Mouse (Mus musculus) WW6 (cell line): ENCODE measurements at regions not wholly inside any gene's neighbourhood (a gene's known extent, or its start where the extent isn't known, plus 50 kb on each side); places are given as distances from the start of the nearest gene placed in this dataset.

ENCODE experiments used
- DNase-seq: peaks from one replicate; pipeline ENCODE4 v3.0.0-alpha.2; 2013; ENCODE audit warnings: low read depth, low spot score

DNA sequence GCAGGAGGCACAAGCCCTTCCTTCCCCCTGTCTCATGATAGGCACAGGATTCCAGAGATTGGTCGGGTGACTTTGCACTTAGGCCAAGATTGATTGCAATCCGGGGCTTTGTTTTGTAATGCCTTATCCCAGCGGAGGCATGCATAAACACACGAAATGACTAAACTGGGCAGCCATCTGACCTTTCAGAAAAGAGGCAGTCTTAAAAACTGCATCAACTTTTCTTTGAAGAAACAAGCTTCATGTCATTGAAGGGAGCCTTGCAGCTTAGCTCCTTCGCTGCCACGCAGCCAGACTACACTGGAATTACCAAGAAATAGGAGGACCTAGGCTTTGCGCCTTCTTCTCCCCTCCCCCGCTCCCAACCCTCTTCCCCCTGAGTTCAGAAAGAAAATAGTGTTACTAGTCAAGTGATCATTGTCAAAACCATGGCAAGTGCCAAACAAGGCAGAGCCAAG, 67.7 kb upstream of the BC052040 start:
- no peak for DNase-seq

DNA sequence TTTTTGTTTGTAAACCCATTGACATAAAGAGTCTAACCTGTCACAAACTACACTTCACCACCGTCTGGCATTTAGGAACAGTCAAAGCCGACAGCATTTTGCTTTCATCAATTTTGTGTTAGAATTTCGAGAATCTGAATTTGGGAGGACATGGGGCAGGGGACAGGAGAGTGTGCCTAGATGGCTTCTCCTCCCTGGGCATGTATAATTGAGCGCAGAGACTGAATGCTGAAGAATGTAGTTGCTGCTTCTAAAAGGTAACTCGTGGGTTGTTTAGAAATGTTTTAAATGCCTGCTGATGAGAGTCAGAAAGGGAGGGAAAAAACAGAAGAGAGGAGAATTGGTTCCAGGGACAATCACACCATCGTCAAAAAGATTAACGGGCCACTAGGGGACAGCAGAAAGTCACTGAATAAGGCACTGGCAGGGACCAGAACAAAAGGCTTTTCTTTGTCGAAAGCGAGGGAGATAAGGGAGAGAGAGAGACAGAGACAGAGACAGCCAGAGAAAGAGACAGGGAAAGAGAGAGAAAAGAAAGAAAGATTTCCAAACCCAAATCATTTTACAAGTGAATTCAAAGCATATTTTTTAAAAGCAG, 66.6 kb upstream of the BC052040 start:
- DNase-seq = no peak

DNA sequence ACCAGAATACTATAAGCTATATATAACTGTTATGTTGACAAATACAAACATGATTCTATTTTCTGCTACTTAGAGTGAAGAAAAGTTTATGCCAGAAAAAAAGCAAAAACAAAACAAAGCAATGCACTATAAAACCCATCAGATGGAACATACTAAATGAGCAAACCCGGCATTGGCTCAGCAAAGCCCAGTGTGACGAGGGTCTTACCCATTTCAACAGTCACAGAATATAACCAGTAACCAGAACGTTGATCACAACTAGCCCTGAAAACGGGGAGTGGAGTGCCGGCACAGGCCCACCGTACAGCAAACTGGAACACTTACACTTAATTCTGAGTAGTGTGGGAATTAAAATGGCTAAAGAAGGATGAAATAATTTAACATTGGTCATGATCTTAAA, 66.0 kb upstream of the BC052040 start:
- DNase-seq = no peak

DNA sequence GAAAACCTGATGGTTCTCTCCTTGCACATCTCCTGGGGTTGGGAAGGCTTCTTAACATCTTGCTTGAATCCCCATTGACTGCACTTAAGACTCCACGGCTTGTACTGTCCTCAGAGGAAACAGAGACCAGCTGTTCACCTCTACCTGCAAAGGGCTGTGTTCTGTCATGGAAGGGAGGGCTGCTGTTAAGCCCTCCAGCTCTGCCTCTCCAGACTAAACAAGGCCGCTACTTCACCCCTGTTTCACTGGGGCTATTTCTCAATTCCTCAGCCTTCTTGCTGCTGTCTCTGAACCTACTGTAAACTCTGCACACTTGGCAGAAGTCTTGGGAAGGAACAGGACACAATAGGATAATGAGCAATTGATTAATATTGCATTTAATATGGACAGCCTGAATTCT, 64.7 kb upstream of the BC052040 start:
- no peak for DNase-seq

DNA sequence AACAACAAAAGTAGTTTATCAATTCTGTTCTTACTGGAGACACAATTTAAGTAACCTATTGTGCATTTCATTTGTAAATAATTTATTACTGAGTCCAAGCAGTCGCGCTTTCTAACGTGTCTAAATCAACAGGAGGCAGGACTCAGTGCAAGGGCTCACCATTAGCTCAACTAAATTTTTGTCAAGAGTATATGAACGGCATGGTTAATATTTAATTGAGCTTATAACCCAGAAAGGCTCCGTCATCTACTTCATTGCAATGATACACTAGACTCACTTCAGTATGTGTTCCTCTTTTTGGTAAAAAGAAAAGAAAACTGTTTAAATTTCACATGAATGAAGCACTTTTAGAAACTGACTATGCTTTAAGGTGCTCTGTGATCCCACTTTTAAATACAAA, 61.5 kb upstream of the BC052040 start:
- no peak for DNase-seq

DNA sequence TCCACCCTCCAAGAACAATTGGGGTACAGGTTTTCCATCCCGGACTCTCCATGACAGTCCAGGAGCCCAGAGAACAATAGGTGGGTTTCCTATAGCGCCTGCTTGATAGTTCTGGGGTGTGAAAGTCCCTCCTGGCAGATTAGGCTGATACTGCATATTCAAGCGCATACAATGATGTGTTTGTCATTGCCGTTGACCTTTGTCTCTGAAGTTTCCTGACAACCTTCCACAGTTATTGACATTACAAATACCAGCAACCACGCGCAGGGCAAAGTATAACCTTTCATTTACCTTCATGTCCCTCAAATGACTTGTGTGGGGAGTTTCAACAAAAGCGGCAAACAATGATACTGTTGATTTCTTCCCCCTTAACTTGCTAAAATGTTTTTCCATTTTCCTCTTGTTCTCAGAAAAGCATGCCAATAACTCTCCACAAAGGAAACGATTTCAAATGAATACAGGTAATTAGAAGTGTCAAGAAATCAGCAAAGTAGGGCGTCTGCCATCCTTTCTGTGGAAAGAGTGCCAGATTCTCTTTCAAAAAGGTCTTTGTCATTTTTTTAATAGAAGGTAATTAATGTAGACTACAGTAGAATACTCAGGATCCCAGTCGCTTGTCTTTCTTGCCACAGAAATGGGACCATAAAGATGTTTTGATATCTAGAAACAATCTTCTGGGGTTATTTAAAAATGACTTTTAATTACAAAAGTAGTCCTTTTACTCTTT, 60.9 kb upstream of the BC052040 start:
- no peak for DNase-seq

DNA sequence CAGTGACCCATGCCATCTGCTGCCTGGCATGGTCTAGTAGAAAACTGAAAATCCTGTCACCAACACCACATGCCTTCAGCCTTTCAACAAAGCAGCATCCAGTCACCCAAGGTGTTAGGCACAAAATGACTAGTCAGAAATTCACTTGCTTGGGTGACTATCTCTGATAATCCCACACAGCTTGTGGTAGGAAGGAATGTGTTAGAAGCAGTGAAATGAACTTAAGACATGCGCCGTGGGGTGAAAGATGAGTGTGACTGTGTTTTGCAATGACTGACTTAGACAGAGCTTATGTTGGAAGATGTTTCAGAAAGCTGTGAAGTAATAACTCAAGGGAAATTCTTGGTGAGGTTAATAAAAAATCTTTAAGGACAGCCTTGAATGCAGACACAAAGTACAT, 51.6 kb upstream of the BC052040 start:
- no peak for DNase-seq
